Comparison of ENCODE assay signal across 8 mouse cellular contexts in genomic region chr6:124910032-124910431, GRCm38 (mm10). TPM values are rescaled to one million over a fixed set of nuclear protein-coding genes. Genes with fewer than 3 reads are reported as not detected.
DNase-seq lines count a peak whose midpoint lies in the region; ATAC-seq lines count a peak whose summit lies in the region.
"Had no signal": no experiment of that assay in that cellular context is flagged by ENCODE, and none has a peak within 500 bp of the region (broad histone marks: within the 10 kb centered on the region; RNA-seq: fewer than 3 reads in every experiment).

No protein-coding gene starts in this region.

- no peaks in the 10 kb centered on the region for H3K9me3 ChIP-seq in lung, embryonic 16.5 days (ENCODE audit: control insufficient read depth, low read length)
- no peaks in the 10 kb centered on the region for H3K9me3 ChIP-seq in forebrain, embryonic 13.5 days (replicated peaks)
- H3K9me3 ChIP-seq in limb, embryonic 10.5 days (replicated peaks) = no peaks in the 10 kb centered on the region
- H3K9me3 ChIP-seq in stomach, embryonic 14.5 days (ENCODE audit: control insufficient read depth, low read depth, low read length) = no peaks in the 10 kb centered on the region

- peak overlapping the region; percentile 22 for H3K4me3 ChIP-seq in lung, embryonic 16.5 days (ENCODE audit: low read length)
- H3K4me3 ChIP-seq in forebrain, embryonic 13.5 days = peak overlapping the region; percentile 11; the same call in 1 of the 2 replicates
- H3K4me3 ChIP-seq in limb, embryonic 10.5 days = peak overlapping the region; percentile 45
- H3K4me3 ChIP-seq in stomach, embryonic 14.5 days (ENCODE audit: low read depth, low read length) = peak overlapping the region; percentile 15; the same call in 1 of the 2 replicates

- no peak overlapping the region for H3K27ac ChIP-seq in lung, embryonic 16.5 days (ENCODE audit: low read length)
- peak overlapping the region; percentile 10; the same call in 1 of the 2 replicates for H3K27ac ChIP-seq in forebrain, embryonic 13.5 days
- H3K27ac ChIP-seq in limb, embryonic 10.5 days = peak overlapping the region; percentile 84
- H3K27ac ChIP-seq in stomach, embryonic 14.5 days (ENCODE audit: low read length) = no peak overlapping the region
- H3K27ac ChIP-seq: liver, embryonic 14.5 days had no signal

- H3K9ac ChIP-seq in lung, embryonic 16.5 days (ENCODE audit: low read length) = peak overlapping the region; percentile 56
- peak overlapping the region; percentile 62 for H3K9ac ChIP-seq in forebrain, embryonic 13.5 days
- H3K9ac ChIP-seq in stomach, embryonic 14.5 days (replicated peaks; ENCODE audit: low read depth, low read length) = peak overlapping the region; percentile 10; the same call in 1 of the 2 replicates
- H3K9ac ChIP-seq: liver, embryonic 14.5 days had no signal

- peak overlapping the region; percentile 45 for H3K4me2 ChIP-seq in lung, embryonic 16.5 days (ENCODE audit: low read depth, low read length)
- H3K4me2 ChIP-seq in forebrain, embryonic 13.5 days = peak overlapping the region; percentile 48
- H3K4me2 ChIP-seq in stomach, embryonic 14.5 days (replicated peaks; ENCODE audit: low read depth, low read length) = peak overlapping the region; percentile 42

- peak; percentile 15; the same call in 1 of the 2 replicates for ATAC-seq in lung, embryonic 16.5 days (ENCODE audit: low read depth)
- ATAC-seq in forebrain, embryonic 13.5 days = peak; percentile 9; the same call in 1 of the 2 replicates
- peak; percentile 67 for ATAC-seq in stomach, embryonic 14.5 days (ENCODE audit: insufficient number of reproducible peaks, insufficient read depth, low FRiP score, low read depth)

- DNase-seq in lung, postnatal 10 days = no peak
- peak; percentile 64 for DNase-seq in limb, embryonic 10.5 days (ENCODE audit: low spot score)
- DNase-seq in lung, adult 18-20 months = no peak
- DNase-seq in ovary, postnatal 14 days (ENCODE audit: low spot score) = no peak

- WGBS in lung, embryonic 16.5 days = 8% methylated on average over 32 of the region's 32 CpGs
- WGBS in forebrain, embryonic 13.5 days = 2% methylated on average over 32 of the region's 32 CpGs
- WGBS in limb, embryonic 10.5 days = 2% methylated on average over 32 of the region's 32 CpGs
- 7% methylated on average over 32 of the region's 32 CpGs for WGBS in stomach, embryonic 14.5 days

- peaks cover 21% of the 10 kb centered on the region for H3K36me3 ChIP-seq in lung, embryonic 16.5 days (ENCODE audit: control insufficient read depth, insufficient read depth, low read length)
- H3K36me3 ChIP-seq in forebrain, embryonic 13.5 days (ENCODE audit: poor library complexity, severe bottlenecking) = peaks cover 27% of the 10 kb centered on the region
- peaks cover 28% of the 10 kb centered on the region for H3K36me3 ChIP-seq in limb, embryonic 10.5 days
- peaks cover 26% of the 10 kb centered on the region for H3K36me3 ChIP-seq in stomach, embryonic 14.5 days (ENCODE audit: control insufficient read depth, insufficient read depth, low read length)

- peaks cover 15% of the 10 kb centered on the region for H3K4me1 ChIP-seq in lung, embryonic 16.5 days (replicated peaks; ENCODE audit: control insufficient read depth, insufficient read depth, low read length)
- peaks cover 44% of the 10 kb centered on the region for H3K4me1 ChIP-seq in forebrain, embryonic 13.5 days
- peaks cover 43% of the 10 kb centered on the region for H3K4me1 ChIP-seq in limb, embryonic 10.5 days
- peaks cover 18% of the 10 kb centered on the region for H3K4me1 ChIP-seq in stomach, embryonic 14.5 days (ENCODE audit: control insufficient read depth, insufficient read depth, low read length)

- H3K27me3 ChIP-seq in lung, embryonic 16.5 days (ENCODE audit: control insufficient read depth, insufficient read depth, low read depth, low read length) = peaks cover 7% of the 10 kb centered on the region; the same call in 1 of the 2 replicates
- H3K27me3 ChIP-seq in forebrain, embryonic 13.5 days = peaks cover 9% of the 10 kb centered on the region
- peaks cover 48% of the 10 kb centered on the region for H3K27me3 ChIP-seq in limb, embryonic 10.5 days (ENCODE audit: low read depth, poor library complexity, severe bottlenecking)
- no peaks in the 10 kb centered on the region for H3K27me3 ChIP-seq in stomach, embryonic 14.5 days (ENCODE audit: control insufficient read depth, insufficient read depth, low read length)

RNA-seq across cellular contexts. Expression of gene Lag3, which starts 1.5 kb away (rescaled TPM):
- 1.2 TPM in 2 replicates for polyA plus RNA-seq in lung, embryonic 16.5 days (2015; fragmentation: Nextera tagmentation; extraction: Ambion mirVana)
- polyA plus RNA-seq in forebrain, embryonic 13.5 days (2015; fragmentation: Nextera tagmentation; extraction: Ambion mirVana) = 1.3 and 1.9 TPM in 2 replicates
- 0.88 and 1.6 TPM in 2 replicates for polyA plus RNA-seq in limb, embryonic 10.5 days (2016; fragmentation: Nextera tagmentation; extraction: Ambion mirVana)
- polyA plus RNA-seq in stomach, embryonic 14.5 days (2014; fragmentation: Nextera tagmentation; extraction: Ambion mirVana) = 1.3 and 1.5 TPM in 2 replicates

RNA-seq across cellular contexts. Expression of gene Ptms, which starts 9.9 kb away (rescaled TPM):
- polyA plus RNA-seq in lung, embryonic 16.5 days (2015; fragmentation: Nextera tagmentation; extraction: Ambion mirVana) = 341 and 346 TPM in 2 replicates
- polyA plus RNA-seq in forebrain, embryonic 13.5 days (2015; fragmentation: Nextera tagmentation; extraction: Ambion mirVana) = 588 and 626 TPM in 2 replicates
- 144 and 208 TPM in 2 replicates for polyA plus RNA-seq in limb, embryonic 10.5 days (2016; fragmentation: Nextera tagmentation; extraction: Ambion mirVana)
- polyA plus RNA-seq in stomach, embryonic 14.5 days (2014; fragmentation: Nextera tagmentation; extraction: Ambion mirVana) = 320 TPM in 2 replicates

RNA-seq across cellular contexts. Expression of gene Mlf2, which starts 21.2 kb away (rescaled TPM):
- 317 and 323 TPM in 2 replicates for polyA plus RNA-seq in lung, embryonic 16.5 days (2015; fragmentation: Nextera tagmentation; extraction: Ambion mirVana)
- polyA plus RNA-seq in forebrain, embryonic 13.5 days (2015; fragmentation: Nextera tagmentation; extraction: Ambion mirVana) = 398 and 409 TPM in 2 replicates
- 428 and 433 TPM in 2 replicates for polyA plus RNA-seq in limb, embryonic 10.5 days (2016; fragmentation: Nextera tagmentation; extraction: Ambion mirVana)
- 341 and 354 TPM in 2 replicates for polyA plus RNA-seq in stomach, embryonic 14.5 days (2014; fragmentation: Nextera tagmentation; extraction: Ambion mirVana)

RNA-seq across cellular contexts. Expression of gene Cd4, which starts 22.0 kb away (rescaled TPM):
- 0.13 and 0.44 TPM in 2 replicates for polyA plus RNA-seq in lung, embryonic 16.5 days (2015; fragmentation: Nextera tagmentation; extraction: Ambion mirVana)
- polyA plus RNA-seq in forebrain, embryonic 13.5 days (2015; fragmentation: Nextera tagmentation; extraction: Ambion mirVana) = 0.08 TPM in 2 replicates
- not detected in 2 replicates for polyA plus RNA-seq in limb, embryonic 10.5 days (2016; fragmentation: Nextera tagmentation; extraction: Ambion mirVana)
- polyA plus RNA-seq in stomach, embryonic 14.5 days (2014; fragmentation: Nextera tagmentation; extraction: Ambion mirVana) = 0.28 and 0.43 TPM in 2 replicates

RNA-seq across cellular contexts. Expression of gene Gpr162, which starts 46.2 kb away (rescaled TPM):
- 0.54 and 1.3 TPM in 2 replicates for polyA plus RNA-seq in lung, embryonic 16.5 days (2015; fragmentation: Nextera tagmentation; extraction: Ambion mirVana)
- 11.7 and 13.4 TPM in 2 replicates for polyA plus RNA-seq in forebrain, embryonic 13.5 days (2015; fragmentation: Nextera tagmentation; extraction: Ambion mirVana)
- polyA plus RNA-seq in limb, embryonic 10.5 days (2016; fragmentation: Nextera tagmentation; extraction: Ambion mirVana) = 0.59 and 1.2 TPM in 2 replicates
- 0.91 and 1.0 TPM in 2 replicates for polyA plus RNA-seq in stomach, embryonic 14.5 days (2014; fragmentation: Nextera tagmentation; extraction: Ambion mirVana)

Comparison
In these comparisons a context has a peak if more than half of its experiments do, and no peak if none do; other contexts are left out.
1. ATAC-seq: peak in every context shown above with its lines; median percentile 67 in stomach, embryonic 14.5 days; 15 in lung, embryonic 16.5 days; 9 in forebrain, embryonic 13.5 days.
2. H3K27ac ChIP-seq: peak in forebrain, embryonic 13.5 days (single experiment) and limb, embryonic 10.5 days (single experiment); none in lung, embryonic 16.5 days (single experiment) and stomach, embryonic 14.5 days (single experiment).
3. H3K9ac ChIP-seq: peak in every context shown above with its lines; median percentile 62 in forebrain, embryonic 13.5 days; 56 in lung, embryonic 16.5 days; 10 in stomach, embryonic 14.5 days.
4. Peak in every context shown above with its lines, with median percentiles within 50 percentile points of each other: H3K4me2 ChIP-seq and H3K4me3 ChIP-seq.